Mouse (Mus musculus) neural tube, embryonic 13.5 days (tissue): ENCODE measurements around the gene 4930415L06Rik. TPM values are rescaled to one million over a fixed set of nuclear protein-coding genes. Genes with fewer than 3 reads are reported as not detected.

Experiments
- ATAC-seq: fragments of 200-750 bp; cut with Nextera tagmentation; 2 replicates; pipeline ENCODE4 v1.8.0; 2017; ENCODE audit warnings: low read depth, mild to moderate bottlenecking, moderate TSS enrichment, moderate library complexity
- H3K27ac ChIP-seq: fragments of 300-500 bp; sonication (generic); replicated peaks from 2 replicates; pipeline ENCODE4 v1.5.1; 2015; ENCODE audit warnings: moderate library complexity, mild to moderate bottlenecking, inconsistent platforms
- H3K27me3 ChIP-seq: fragments of 300-500 bp; sonication (generic); 2 replicates; pipeline ENCODE4 v1.6.1; 2015; ENCODE audit warnings: mild to moderate bottlenecking, inconsistent platforms
- H3K36me3 ChIP-seq: fragments of 300-500 bp; sonication (generic); 2 replicates; pipeline ENCODE4 v1.6.1; 2015; ENCODE audit warnings: mild to moderate bottlenecking, inconsistent platforms
- H3K4me1 ChIP-seq: fragments of 300-500 bp; sonication (generic); replicated peaks from 2 replicates; pipeline ENCODE4 v1.6.1; 2015; ENCODE audit warnings: inconsistent platforms
- H3K4me2 ChIP-seq: fragments of 300-500 bp; sonication (generic); 2 replicates; pipeline ENCODE4 v1.6.1; 2015; ENCODE audit warnings: inconsistent platforms, mild to moderate bottlenecking, moderate library complexity
- H3K4me3 ChIP-seq: fragments of 300-500 bp; sonication (generic); 2 replicates; pipeline ENCODE4 v1.5.1; 2015; ENCODE audit warnings: mild to moderate bottlenecking, inconsistent platforms
- H3K9ac ChIP-seq: fragments of 300-500 bp; sonication (generic); 2 replicates; pipeline ENCODE4 v1.6.1; 2015; ENCODE audit warnings: moderate library complexity, mild to moderate bottlenecking, inconsistent platforms
- H3K9me3 ChIP-seq: fragments of 300-500 bp; sonication (generic); 2 replicates; pipeline ENCODE4 v1.6.1; 2016; ENCODE audit warnings: inconsistent platforms
- WGBS: fragments of 180-500 bp; shearing (Covaris S2); methylation state at CpG from one replicate; pipeline ENCODE4 v1.1.7; 2015; 5-methylcytosine and 5-hydroxymethylcytosine counted together
- polyA plus RNA-seq: library from polyadenylated mRNA; unstranded; fragments of >200 nt; fragmentation: Nextera tagmentation; extraction: Ambion mirVana; gene quantifications from 2 replicates; pipeline ENCODE4 v1.2.1, GENCODE M21; 2015

The 4930415L06Rik gene
- not detected in 2 replicates for polyA plus RNA-seq

GRCm38 (mm10) chrX:89932752-89933151 lies at the start of gene 4930415L06Rik:
Gene 4930415L06Rik, minus strand, starts transcription at chrX:89932852.
- WGBS = 93% methylated on average over 5 of the region's 5 CpGs
- Histone ChIP-seq H3K27ac (no peak within 1 kb of the TSS), H3K9ac (no peak within 1 kb of the TSS), H3K36me3 (no peaks in the 10 kb centered on the region), H3K4me3 (no peak within 1 kb of the TSS), H3K27me3 (no peaks in the 10 kb centered on the region), H3K4me1 (no peaks in the 10 kb centered on the region), H3K9me3 (no peaks in the 10 kb centered on the region), H3K4me2 (no peak within 1 kb of the TSS)
- ATAC-seq = no peak

GRCm38 (mm10) chrX:89978621-89979020 lies 46.0 kb upstream of the 4930415L06Rik start:
- no peaks in the 10 kb centered on the region for H3K4me1 ChIP-seq
- H3K27me3 ChIP-seq = no peaks in the 10 kb centered on the region
- ATAC-seq = no peak
- H3K9me3 ChIP-seq = no peaks in the 10 kb centered on the region
- no peak overlapping the region for H3K27ac ChIP-seq
- no peak overlapping the region for H3K9ac ChIP-seq
- no peak overlapping the region for H3K4me3 ChIP-seq
- no peaks in the 10 kb centered on the region for H3K36me3 ChIP-seq
- no peak overlapping the region for H3K4me2 ChIP-seq

- Histone ChIP-seq H3K4me1 (no peaks in the 10 kb centered on the region), H3K27me3 (no peaks in the 10 kb centered on the region), H3K4me2 (no peak overlapping the region), H3K9ac (no peak overlapping the region), H3K9me3 (no peaks in the 10 kb centered on the region), H3K4me3 (no peak overlapping the region), H3K36me3 (no peaks in the 10 kb centered on the region), H3K27ac (no peak overlapping the region)
- ATAC-seq = no peak
- WGBS = 88% methylated on average over 1 of the region's 1 CpGs
Observed at GRCm38 (mm10) chrX:89904871-89905270, 27.8 kb downstream of the 4930415L06Rik start.

Other genes starting within 250 kb of the 4930415L06Rik start
- gene 4932429P05Rik, start 180.6 kb downstream of the 4930415L06Rik start, polyA plus RNA-seq = not detected in 2 replicates